Mouse (Mus musculus): Measurements from ENCODE around the gene Hspb2.

DNA sequence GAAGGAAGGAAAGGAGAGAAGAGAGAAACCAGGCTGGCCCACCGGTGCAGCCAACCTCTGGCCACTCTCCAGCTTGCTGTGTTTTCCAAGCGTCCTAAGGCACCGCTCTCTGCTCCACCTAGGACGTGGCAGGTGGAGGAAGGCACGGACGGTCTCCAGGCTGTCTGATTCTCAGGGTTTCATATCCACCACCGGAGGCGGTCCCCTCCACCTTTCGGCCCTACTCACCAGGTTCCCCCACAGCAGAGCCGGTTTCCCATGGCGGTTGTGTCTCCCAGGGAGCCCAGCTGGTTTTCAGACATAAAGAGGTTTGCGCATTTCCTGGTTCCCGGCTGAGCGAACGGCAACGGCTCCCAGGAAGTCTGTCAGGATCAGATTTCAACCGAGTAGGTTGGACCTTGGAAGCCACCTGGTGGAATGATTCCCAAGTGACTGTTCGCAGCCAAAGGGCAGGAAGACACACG is 5.9 kb downstream of the Hspb2 start, which contains the start of gene 2310030G06Rik:
- peak; percentile 51 for TF ChIP-seq CTCF (conservative IDR thresholded peaks at IDR 0.05; ENCODE audit: insufficient read depth, insufficient read length, low read depth, low read length)
- TF ChIP-seq POLR2A (IDR thresholded peaks at IDR 0.05; ENCODE audit: low read depth, low read length), result no peak
